Mouse (Mus musculus): Measurements from ENCODE around the gene Trak1. TPM values are rescaled to one million over a fixed set of nuclear protein-coding genes. Genes with fewer than 3 reads are reported as not detected.

The Trak1 gene
- 18.2 and 24.1 TPM in 2 replicates for polyA plus RNA-seq (2016; fragmentation: Nextera tagmentation; extraction: Ambion mirVana)

DNA sequence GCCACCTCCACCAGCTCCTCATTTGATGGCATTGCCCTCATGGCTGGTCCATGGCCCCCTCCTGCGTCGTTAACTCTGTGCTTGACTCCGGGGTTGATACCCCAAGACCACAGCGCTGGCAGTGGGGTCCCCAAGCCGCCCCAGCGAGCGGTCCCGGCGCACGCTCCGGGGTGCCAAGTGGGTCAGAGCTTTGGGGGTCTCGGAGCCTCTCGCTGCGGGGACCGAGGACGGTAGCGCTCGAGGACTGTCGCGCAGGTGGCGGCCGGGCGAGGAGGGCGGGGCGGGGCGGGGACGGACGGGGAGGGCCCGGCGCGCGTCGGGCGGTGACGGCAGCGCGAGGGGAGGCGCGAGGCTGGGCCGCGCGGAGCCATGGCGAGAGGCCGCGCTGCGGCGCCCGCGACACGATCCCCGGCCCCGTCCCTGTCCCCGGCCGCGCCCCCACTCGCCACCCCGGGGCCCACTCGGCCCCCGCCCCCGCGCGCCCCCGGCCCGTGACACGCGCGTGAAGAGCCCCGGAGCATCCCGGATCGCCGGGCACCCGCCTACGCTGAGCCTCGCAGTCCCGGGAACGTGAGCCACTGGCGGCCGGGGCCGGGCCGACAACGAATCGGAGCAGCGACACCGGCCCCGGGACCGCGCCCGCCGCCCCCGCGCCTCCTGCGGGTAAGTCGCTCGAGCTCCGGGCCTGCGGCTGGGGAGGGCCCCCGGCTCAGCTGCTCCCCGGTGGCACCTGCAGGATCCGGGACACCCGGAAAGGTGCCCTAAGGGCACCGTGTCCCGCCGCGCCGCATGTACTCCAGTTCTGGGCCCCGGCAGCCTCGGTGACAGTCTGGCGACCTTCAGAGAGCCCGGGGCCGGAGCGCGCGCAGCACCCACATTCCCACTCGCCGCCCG is at the start of gene Trak1:
Gene Trak1, plus strand, starts transcription at position 332 of the 894 bp plus-strand sequence.
- Histone ChIP-seq H3K36me3 (no peaks in the 10 kb centered on the region), H3K9me3 (no peaks in the 10 kb centered on the region), H3K27me3 (ENCODE audit: insufficient read depth, poor library complexity, severe bottlenecking) (peaks cover 32% of the 10 kb centered on the region), H3K4me3 (peak within 1 kb of the TSS; percentile 98), H3K27ac (peak within 1 kb of the TSS; percentile 97), H3K4me1 (peaks cover 44% of the 10 kb centered on the region)
- 2% methylated on average over 84 of the region's 116 CpGs for WGBS
- DNase-seq (ENCODE audit: low spot score) = peak; percentile 85

DNA sequence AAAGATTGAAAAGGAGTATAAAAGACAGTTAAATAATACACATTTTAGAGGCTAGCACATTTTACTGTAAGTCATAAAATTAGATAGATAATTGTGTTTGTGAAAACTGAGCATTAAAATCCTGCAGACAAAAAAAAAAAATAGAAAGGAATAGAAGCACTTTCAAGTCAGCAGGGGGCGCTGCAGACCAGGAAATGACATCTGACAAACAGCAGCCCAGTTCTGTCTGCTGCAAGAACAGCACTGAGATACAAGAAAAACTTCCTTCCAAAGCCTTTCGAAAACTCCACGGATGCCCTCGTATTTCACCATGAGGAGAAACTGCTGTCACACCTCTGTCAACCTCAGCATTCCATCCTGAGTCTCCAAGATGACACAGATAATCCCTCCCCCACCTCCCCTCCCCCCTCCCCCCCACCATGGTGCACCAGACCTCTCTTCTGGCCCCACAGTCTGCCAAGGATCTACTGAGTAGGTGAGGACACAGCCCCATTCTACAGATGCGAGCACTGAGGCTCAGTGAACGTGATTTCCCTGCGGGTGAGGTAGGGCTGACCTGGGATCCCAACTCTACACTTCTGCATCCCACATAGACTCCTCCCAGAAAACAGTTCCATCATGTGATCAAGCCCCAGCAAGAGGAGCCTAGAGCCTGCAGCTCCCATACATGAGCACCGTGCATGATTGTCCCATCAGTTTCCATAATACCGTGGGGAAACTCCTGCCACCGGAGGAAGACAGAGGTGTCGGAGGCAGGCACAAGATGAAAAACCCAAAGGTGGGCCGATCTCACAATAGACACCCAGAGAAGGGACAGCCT is 49.1 kb upstream of the Trak1 start:
- no peak overlapping the region for H3K27ac ChIP-seq
- H3K4me3 ChIP-seq = no peak overlapping the region
- H3K27me3 ChIP-seq (ENCODE audit: insufficient read depth, poor library complexity, severe bottlenecking) = no peaks in the 10 kb centered on the region
- H3K9me3 ChIP-seq = no peaks in the 10 kb centered on the region
- H3K4me1 ChIP-seq = no peaks in the 10 kb centered on the region; the same call in 1 of the 2 replicates
- WGBS = 62% methylated on average over 12 of the region's 12 CpGs
- peak; percentile 81 for DNase-seq (ENCODE audit: low spot score)
- H3K36me3 ChIP-seq = no peaks in the 10 kb centered on the region

DNA sequence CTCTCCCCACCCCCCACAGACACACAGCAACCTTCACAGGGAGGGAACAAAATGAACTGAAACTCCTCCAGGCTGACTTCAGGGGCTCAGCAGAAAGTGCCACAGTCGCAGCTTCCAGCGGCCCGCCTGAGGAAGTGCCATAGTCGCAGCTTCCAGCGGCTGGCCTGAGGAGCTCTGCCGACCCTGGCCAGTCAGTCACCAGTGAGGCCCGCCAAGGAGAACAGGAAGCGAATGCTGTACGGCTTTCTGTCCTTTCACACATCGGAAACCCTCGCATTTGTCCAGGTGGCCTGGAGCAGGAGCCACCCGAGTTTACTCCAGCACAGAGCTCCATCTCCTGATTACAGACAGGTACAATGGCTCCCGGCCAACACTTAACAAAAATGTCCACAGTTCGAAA is 47.5 kb upstream of the Trak1 start:
- Histone ChIP-seq H3K36me3 (no peaks in the 10 kb centered on the region), H3K4me1 (no peaks in the 10 kb centered on the region; the same call in 1 of the 2 replicates), H3K9me3 (no peaks in the 10 kb centered on the region), H3K27ac (no peak overlapping the region), H3K4me3 (no peak overlapping the region), H3K27me3 (ENCODE audit: insufficient read depth, poor library complexity, severe bottlenecking) (no peaks in the 10 kb centered on the region)
- DNase-seq (ENCODE audit: low spot score) = no peak
- 33% methylated on average over 14 of the region's 14 CpGs for WGBS

DNA sequence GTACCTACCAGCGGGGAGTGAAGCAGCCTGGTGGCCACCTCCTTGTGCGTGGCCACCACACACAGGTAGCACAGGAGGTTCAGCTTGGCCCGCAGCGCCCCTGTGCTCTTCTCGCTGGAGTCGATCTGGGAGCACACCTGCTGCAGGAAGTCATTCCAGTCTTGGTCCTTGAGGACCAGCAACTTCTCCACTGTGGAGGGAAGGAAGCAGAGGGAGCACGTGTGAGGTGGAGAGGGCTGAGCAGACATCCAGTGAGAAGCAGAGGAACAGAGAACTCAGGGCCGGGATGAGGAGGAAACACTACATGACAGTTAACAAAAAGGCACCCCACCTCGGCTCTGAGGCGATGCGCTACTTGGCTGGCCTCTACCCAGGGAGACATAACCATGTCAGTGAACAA is 46.4 kb upstream of the Trak1 start:
- DNase-seq (ENCODE audit: low spot score) = no peak
- Histone ChIP-seq H3K9me3 (no peaks in the 10 kb centered on the region), H3K27ac (no peak overlapping the region), H3K4me3 (no peak overlapping the region), H3K27me3 (ENCODE audit: insufficient read depth, poor library complexity, severe bottlenecking) (no peaks in the 10 kb centered on the region), H3K36me3 (no peaks in the 10 kb centered on the region), H3K4me1 (no peaks in the 10 kb centered on the region; the same call in 1 of the 2 replicates)
- WGBS = 87% methylated on average over 11 of the region's 11 CpGs

DNA sequence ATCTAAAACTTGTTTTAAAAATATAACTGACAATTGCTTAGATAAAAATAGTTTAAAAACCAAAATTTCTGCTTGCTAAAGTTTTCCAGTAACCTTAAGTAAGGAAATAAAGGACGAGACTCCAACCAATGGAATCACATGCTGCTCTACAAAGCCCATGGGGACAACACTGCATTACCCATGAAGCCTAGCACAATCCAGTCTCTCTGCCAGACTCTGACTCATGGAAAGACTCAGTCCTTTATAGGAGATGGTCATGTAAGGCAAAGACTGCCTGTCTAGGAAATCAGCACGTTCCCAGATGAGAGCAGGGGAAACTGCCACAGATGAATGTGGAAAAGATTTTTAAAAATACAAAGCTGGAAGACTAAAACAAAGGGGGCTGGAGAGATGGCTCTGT is 43.3 kb upstream of the Trak1 start:
- Histone ChIP-seq H3K36me3 (no peaks in the 10 kb centered on the region), H3K27me3 (ENCODE audit: insufficient read depth, poor library complexity, severe bottlenecking) (no peaks in the 10 kb centered on the region), H3K4me3 (no peak overlapping the region), H3K4me1 (no peaks in the 10 kb centered on the region; the same call in 1 of the 2 replicates), H3K27ac (no peak overlapping the region), H3K9me3 (no peaks in the 10 kb centered on the region)
- 75% methylated on average over 2 of the region's 2 CpGs for WGBS
- no peak for DNase-seq (ENCODE audit: low spot score)

DNA sequence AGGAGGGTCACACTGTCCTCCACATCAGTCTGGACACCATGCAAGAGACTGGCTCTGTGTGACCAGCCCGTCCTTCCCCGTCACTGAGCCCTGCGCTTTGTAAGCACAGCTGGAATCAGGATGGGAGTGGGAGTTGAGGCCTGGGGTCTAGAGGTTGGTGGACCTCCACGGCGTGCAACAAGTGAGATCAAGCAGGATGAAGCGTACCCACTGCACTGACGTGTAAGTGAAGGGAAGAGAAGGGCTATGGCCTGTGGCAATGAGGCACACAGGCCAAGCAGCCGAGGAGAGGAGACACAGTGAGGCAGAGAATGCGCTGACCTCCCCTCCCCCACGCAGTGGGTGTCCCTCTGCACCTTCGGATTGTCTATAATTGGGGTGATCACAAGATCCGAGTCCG is 42.5 kb upstream of the Trak1 start:
- H3K27me3 ChIP-seq (ENCODE audit: insufficient read depth, poor library complexity, severe bottlenecking) = 0 out of 2 replicates have a peak, but pooled peaks cover 4% of the 10 kb centered on the region
- H3K27ac ChIP-seq = no peak overlapping the region
- no peaks in the 10 kb centered on the region; the same call in 1 of the 2 replicates for H3K4me1 ChIP-seq
- H3K4me3 ChIP-seq = no peak overlapping the region
- H3K9me3 ChIP-seq = no peaks in the 10 kb centered on the region
- WGBS = 88% methylated on average over 13 of the region's 13 CpGs
- H3K36me3 ChIP-seq = no peaks in the 10 kb centered on the region
- DNase-seq (ENCODE audit: low spot score) = no peak

DNA sequence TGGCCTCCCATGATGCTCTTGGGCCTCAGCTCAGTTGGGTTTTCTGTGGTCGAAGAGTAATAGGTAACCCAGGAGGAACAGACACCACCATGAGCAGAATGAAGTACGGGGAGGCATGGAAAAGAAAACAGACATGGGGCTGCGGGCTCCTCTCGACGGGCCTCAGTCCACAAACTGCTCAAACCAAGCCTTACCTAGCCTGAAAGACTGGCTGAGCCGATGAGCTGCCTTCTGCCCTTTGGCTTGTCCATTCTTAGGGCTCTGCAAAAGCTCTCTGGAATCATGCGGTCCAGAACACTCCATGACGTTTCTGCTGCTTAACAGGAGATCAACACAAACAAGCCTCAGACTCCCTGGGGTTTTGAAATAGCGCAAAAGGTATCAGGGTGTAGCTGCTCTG is 40.2 kb upstream of the Trak1 start:
- no peaks in the 10 kb centered on the region for H3K9me3 ChIP-seq
- no peak overlapping the region for H3K4me3 ChIP-seq
- H3K27me3 ChIP-seq (ENCODE audit: insufficient read depth, poor library complexity, severe bottlenecking) = 0 out of 2 replicates have a peak, but pooled peaks cover 4% of the 10 kb centered on the region
- H3K36me3 ChIP-seq = no peaks in the 10 kb centered on the region
- no peak for DNase-seq (ENCODE audit: low spot score)
- no peaks in the 10 kb centered on the region for H3K4me1 ChIP-seq
- H3K27ac ChIP-seq = no peak overlapping the region
- WGBS = 68% methylated on average over 9 of the region's 9 CpGs

DNA sequence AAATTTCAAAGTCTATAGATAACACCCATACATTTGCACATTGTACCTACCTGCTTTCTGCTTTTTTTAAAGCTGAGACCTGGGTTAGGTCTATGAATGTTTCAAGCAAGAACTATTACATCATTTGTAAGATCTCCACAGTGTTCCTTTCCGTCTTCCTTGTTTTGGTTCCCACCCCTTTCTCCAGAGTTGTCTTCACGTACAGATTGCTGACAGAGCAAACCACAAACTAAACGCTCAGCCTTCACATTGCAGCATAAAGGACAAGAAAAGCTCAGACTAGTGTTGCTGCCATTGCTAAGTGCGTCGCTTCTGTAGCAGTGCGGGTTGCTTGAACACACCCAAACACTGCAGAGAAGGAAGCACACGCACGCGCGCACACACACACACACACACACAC is 32.0 kb upstream of the Trak1 start:
- H3K27ac ChIP-seq = no peak overlapping the region
- no peaks in the 10 kb centered on the region for H3K27me3 ChIP-seq (ENCODE audit: insufficient read depth, poor library complexity, severe bottlenecking)
- no peaks in the 10 kb centered on the region for H3K36me3 ChIP-seq
- no peaks in the 10 kb centered on the region for H3K9me3 ChIP-seq
- H3K4me3 ChIP-seq = no peak overlapping the region
- peaks cover 6% of the 10 kb centered on the region; the same call in 1 of the 2 replicates for H3K4me1 ChIP-seq
- WGBS = 81% methylated on average over 10 of the region's 10 CpGs
- no peak for DNase-seq (ENCODE audit: low spot score)

DNA sequence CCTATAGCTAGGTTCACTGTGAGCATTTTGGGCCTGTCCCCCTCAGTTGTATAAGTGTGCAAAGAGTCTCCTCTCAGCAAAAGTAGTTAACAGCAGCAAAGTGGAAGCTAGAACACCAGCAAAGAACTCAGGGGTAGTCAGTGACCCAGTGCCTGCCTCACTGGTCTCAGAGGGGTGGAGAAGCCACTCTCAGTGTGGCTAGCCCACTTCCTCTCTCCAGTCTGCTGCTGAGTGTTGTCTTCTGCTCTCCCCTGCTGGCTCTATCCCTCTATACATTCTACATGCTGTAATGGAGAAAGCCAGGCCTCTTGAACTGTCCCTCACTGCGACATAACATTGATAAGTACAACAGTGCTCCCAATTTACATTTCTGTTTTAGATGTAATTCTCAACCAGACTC is 26.2 kb upstream of the Trak1 start:
- no peaks in the 10 kb centered on the region for H3K4me1 ChIP-seq
- no peaks in the 10 kb centered on the region for H3K27me3 ChIP-seq (ENCODE audit: insufficient read depth, poor library complexity, severe bottlenecking)
- DNase-seq (ENCODE audit: low spot score) = no peak
- H3K27ac ChIP-seq = no peak overlapping the region
- H3K36me3 ChIP-seq = no peaks in the 10 kb centered on the region
- 85% methylated on average over 1 of the region's 1 CpGs for WGBS
- no peaks in the 10 kb centered on the region for H3K9me3 ChIP-seq
- H3K4me3 ChIP-seq = no peak overlapping the region

DNA sequence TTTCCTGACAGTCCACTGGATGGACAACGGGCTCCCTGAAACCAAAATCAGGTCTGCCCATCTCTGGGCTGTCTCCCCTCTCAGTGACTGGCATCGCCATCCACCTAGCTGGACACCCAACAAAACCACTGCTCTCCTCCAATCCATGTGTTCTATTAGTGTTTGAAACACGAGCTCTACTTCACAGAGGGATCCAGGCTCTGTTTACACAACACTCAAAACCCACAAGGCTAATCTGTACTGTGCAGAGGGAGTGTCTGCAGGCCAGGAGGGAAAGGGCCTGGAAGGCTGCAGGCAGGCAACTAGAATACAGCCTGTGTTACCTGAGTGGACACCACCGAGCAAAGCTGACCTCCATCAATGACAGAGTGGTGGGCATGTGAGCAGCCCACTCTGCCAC is 25.7 kb upstream of the Trak1 start:
- Histone ChIP-seq H3K36me3 (no peaks in the 10 kb centered on the region), H3K9me3 (no peaks in the 10 kb centered on the region), H3K27me3 (ENCODE audit: insufficient read depth, poor library complexity, severe bottlenecking) (no peaks in the 10 kb centered on the region), H3K4me1 (peaks cover 3% of the 10 kb centered on the region; the same call in 1 of the 2 replicates), H3K27ac (no peak overlapping the region), H3K4me3 (no peak overlapping the region)
- WGBS = 63% methylated on average over 4 of the region's 4 CpGs
- no peak for DNase-seq (ENCODE audit: low spot score)

DNA sequence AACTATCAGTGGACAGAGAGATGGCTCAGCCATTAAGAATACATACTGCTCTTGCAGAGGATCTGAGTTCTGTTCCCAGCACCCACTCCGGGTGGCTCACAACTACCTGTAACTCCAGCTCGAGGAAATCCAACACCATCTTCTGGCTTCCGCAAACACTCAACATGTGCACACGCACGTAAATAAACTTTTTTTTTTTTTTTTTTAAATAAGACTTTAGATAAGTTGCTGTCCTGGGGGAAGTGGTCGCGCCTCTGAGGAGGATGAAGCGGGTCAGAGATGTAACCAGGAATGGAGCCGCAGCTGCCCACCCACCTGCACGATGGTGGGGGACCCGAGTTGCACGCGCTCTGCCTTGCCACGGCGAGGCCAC is 20.6 kb upstream of the Trak1 start:
- H3K4me1 ChIP-seq = peaks cover 14% of the 10 kb centered on the region
- no peak for DNase-seq (ENCODE audit: low spot score)
- peak overlapping the region; percentile 94 for H3K27ac ChIP-seq
- 0 out of 2 replicates have a peak, but pooled peaks cover 2% of the 10 kb centered on the region for H3K36me3 ChIP-seq
- no peaks in the 10 kb centered on the region for H3K27me3 ChIP-seq (ENCODE audit: insufficient read depth, poor library complexity, severe bottlenecking)
- WGBS = 19% methylated on average over 15 of the region's 15 CpGs
- H3K9me3 ChIP-seq = no peaks in the 10 kb centered on the region
- peak overlapping the region; percentile 83 for H3K4me3 ChIP-seq

DNA sequence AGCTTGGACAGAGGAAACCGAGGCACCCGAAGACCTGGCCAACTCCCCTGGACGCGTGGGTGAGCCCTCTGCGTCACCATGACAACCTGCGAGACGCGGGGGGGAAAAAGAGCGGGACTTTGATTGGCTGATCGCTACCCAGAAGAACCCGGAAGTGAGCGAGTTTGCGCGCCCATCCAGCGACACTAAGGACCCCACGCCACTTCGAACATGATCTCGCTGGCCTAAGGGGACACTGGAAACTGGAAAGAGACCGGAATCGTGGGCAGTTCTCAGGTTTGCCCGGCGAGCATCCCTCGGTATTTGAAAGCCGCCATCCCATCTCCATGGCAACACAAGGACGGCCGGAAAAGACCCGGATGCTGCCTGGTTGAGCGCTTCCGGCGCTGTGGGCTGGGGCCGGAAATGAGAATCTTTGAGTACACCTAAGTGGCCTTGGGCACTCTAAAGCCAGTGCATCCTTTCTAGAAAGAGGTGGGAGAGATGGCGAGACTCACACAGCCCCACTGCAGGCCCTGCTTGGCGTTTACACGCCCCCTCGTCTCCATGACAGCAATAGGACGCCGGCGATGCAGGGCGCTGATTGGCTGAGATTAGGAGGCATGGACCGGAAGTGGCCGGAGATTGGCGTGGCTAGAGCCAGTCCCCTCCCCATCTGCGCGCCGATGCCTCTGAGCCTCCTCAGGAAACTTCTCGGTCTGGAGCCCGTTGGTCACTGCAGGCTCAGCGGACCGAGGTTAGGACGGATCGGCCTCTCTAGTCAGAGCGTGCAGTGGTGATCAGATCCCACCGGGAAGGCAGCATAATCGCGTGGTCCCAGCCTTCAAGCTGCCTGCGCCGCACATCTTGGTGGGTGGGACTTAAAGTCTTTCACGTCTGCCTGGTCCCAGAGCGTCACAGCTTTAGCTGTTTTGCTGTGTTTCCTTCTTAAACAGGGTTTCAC is 19.9 kb upstream of the Trak1 start, which contains the start of gene Ulk4:
Gene Ulk4, minus strand, starts transcription at position 80 of the 943 bp plus-strand sequence.
- WGBS = under 1% methylated on average over 59 of the region's 59 CpGs
- peak; percentile 96 for DNase-seq (ENCODE audit: low spot score)
- H3K36me3 ChIP-seq = peaks cover 7% of the 10 kb centered on the region

More for the DNA sequence above, 19.9 kb upstream of the Trak1 start, which contains the start of gene Ulk4:
- Histone ChIP-seq H3K4me3 (peak within 1 kb of the TSS; percentile 83), H3K4me1 (peaks cover 14% of the 10 kb centered on the region), H3K27ac (peak within 1 kb of the TSS; percentile 94), H3K9me3 (peaks cover 2% of the 10 kb centered on the region; the same call in 1 of the 2 replicates), H3K27me3 (ENCODE audit: insufficient read depth, poor library complexity, severe bottlenecking) (no peaks in the 10 kb centered on the region)

Data from heart, embryonic 10.5 days (tissue).